Mouse (Mus musculus) embryonic fibroblast, embryonic 13.5 days (primary cell): Measurements from ENCODE around the gene Ttc1. TPM values are rescaled to one million over a fixed set of nuclear protein-coding genes. Genes with fewer than 3 reads are reported as not detected.

Experiments
- H3K27ac ChIP-seq: 2 replicates; pipeline ENCODE4 v1.5.1; 2012; ENCODE audit warnings: low read length, control low read depth, inconsistent platforms; ENCODE audit not compliant: insufficient read depth
- H3K4me1 ChIP-seq: 2 replicates; pipeline ENCODE4 v1.6.1; 2011; ENCODE audit warnings: low read length; ENCODE audit not compliant: control insufficient read depth, insufficient read depth
- H3K4me3 ChIP-seq: 2 replicates; pipeline ENCODE4 v1.5.1; 2011; ENCODE audit warnings: mild to moderate bottlenecking, control low read depth, low read length; ENCODE audit not compliant: insufficient read depth
- CTCF ChIP-seq: IDR thresholded peaks from 2 replicates; pipeline ENCODE4 v1.5.1; 2011; ENCODE audit warnings: mild to moderate bottlenecking, control low read depth, low read length, moderate library complexity, borderline replicate concordance; ENCODE audit not compliant: insufficient read depth
- POLR2A ChIP-seq: IDR thresholded peaks from 2 replicates; pipeline ENCODE4 v1.6.1; 2011; ENCODE audit warnings: low read depth, mild to moderate bottlenecking, control low read depth, low read length, moderate library complexity
- polyA plus RNA-seq: library from polyadenylated mRNA; stranded (reverse); fragments of >200 nt; gene quantifications from 2 replicates; pipeline ENCODE4 v1.2.4, GENCODE M21; 2011; ENCODE audit warnings: low read depth; ENCODE audit not compliant: missing spikeins, insufficient read length

The Ttc1 gene
- polyA plus RNA-seq, result 44.0 and 49.5 TPM in 2 replicates

- H3K27ac ChIP-seq, result peak within 1 kb of the TSS; percentile 19; the same call in 1 of the 2 replicates
- H3K4me1 ChIP-seq, result peaks cover 3% of the 10 kb centered on the region
- H3K4me3 ChIP-seq, result peak within 1 kb of the TSS; percentile 87
- TF ChIP-seq POLR2A (peak; percentile 92), CTCF (no peak)
Observed at GRCm38 (mm10) chr11:43747233-43748226, at the start of gene Ttc1. Gene Ttc1 (minus strand): TSS chr11:43748008.

GRCm38 (mm10) chr11:43795992-43796391 lies 48.2 kb upstream of the Ttc1 start:
- H3K4me1 ChIP-seq, result no peaks in the 10 kb centered on the region
- no peak overlapping the region for H3K4me3 ChIP-seq
- H3K27ac ChIP-seq, result no peak overlapping the region
- TF ChIP-seq CTCF, result no peak
- no peak for TF ChIP-seq POLR2A

GRCm38 (mm10) chr11:43790446-43790845 lies 42.6 kb upstream of the Ttc1 start:
- TF ChIP-seq POLR2A, result no peak
- no peak for TF ChIP-seq CTCF
- H3K4me1 ChIP-seq, result no peaks in the 10 kb centered on the region
- no peak overlapping the region for H3K4me3 ChIP-seq
- H3K27ac ChIP-seq, result no peak overlapping the region

- Histone ChIP-seq H3K4me1 (peaks cover 5% of the 10 kb centered on the region; the same call in 1 of the 2 replicates), H3K27ac (no peak overlapping the region)
- no peak for TF ChIP-seq POLR2A
- TF ChIP-seq CTCF, result peak; percentile 55; the same call in 1 of the 2 replicates
Observed at GRCm38 (mm10) chr11:43783772-43784171, 36.0 kb upstream of the Ttc1 start.

GRCm38 (mm10) chr11:43783106-43783505 lies 35.3 kb upstream of the Ttc1 start:
- TF ChIP-seq CTCF (no peak), POLR2A (no peak)
- H3K4me3 ChIP-seq, result no peak overlapping the region
- H3K27ac ChIP-seq, result no peak overlapping the region
- peaks cover 5% of the 10 kb centered on the region; the same call in 1 of the 2 replicates for H3K4me1 ChIP-seq

More at GRCm38 (mm10) chr11:43783772-43784171, 36.0 kb upstream of the Ttc1 start:
- H3K4me3 ChIP-seq, result no peak overlapping the region

GRCm38 (mm10) chr11:43779551-43779950 lies 31.7 kb upstream of the Ttc1 start:
- TF ChIP-seq POLR2A (no peak), CTCF (no peak)
- H3K4me3 ChIP-seq, result no peak overlapping the region
- H3K4me1 ChIP-seq, result peaks cover 6% of the 10 kb centered on the region
- H3K27ac ChIP-seq, result 0 out of 2 replicates have a peak overlapping the region, but pooled peaks have one; percentile 6

GRCm38 (mm10) chr11:43776324-43776694 lies 28.5 kb upstream of the Ttc1 start:
- Histone ChIP-seq H3K4me3 (no peak overlapping the region), H3K4me1 (peaks cover 3% of the 10 kb centered on the region; the same call in 1 of the 2 replicates), H3K27ac (no peak overlapping the region)
- TF ChIP-seq POLR2A, result no peak
- no peak for TF ChIP-seq CTCF

- peaks cover 3% of the 10 kb centered on the region; the same call in 1 of the 2 replicates for H3K4me1 ChIP-seq
- no peak overlapping the region for H3K4me3 ChIP-seq
- H3K27ac ChIP-seq, result no peak overlapping the region
- no peak for TF ChIP-seq POLR2A
- no peak for TF ChIP-seq CTCF
Observed at GRCm38 (mm10) chr11:43775469-43776323, 27.9 kb upstream of the Ttc1 start.

GRCm38 (mm10) chr11:43773725-43774124 lies 25.9 kb upstream of the Ttc1 start:
- no peak overlapping the region for H3K4me3 ChIP-seq
- H3K4me1 ChIP-seq, result peaks cover 3% of the 10 kb centered on the region; the same call in 1 of the 2 replicates
- TF ChIP-seq CTCF (no peak), POLR2A (no peak)
- peak overlapping the region; percentile 14 for H3K27ac ChIP-seq
